Mouse (Mus musculus) liver, postnatal 0 days (tissue): Measurements from ENCODE around the gene Ppp2r5d. TPM values are rescaled to one million over a fixed set of nuclear protein-coding genes. Genes with fewer than 3 reads are reported as not detected.
A peak's percentile ranks its signal among the peaks of the same experiment; 100 is the strongest.

ENCODE experiments used
- ATAC-seq: fragments of 200-750 bp; cut with Nextera tagmentation; 2 replicates; pipeline ENCODE4 v1.8.0; 2017; ENCODE audit warnings: mild to moderate bottlenecking, moderate library complexity
- DNase-seq: peaks from one replicate; pipeline ENCODE4 v3.0.0-alpha.2; 2016
- H3K27ac ChIP-seq: fragments of 300-500 bp; sonication (generic); 2 replicates; pipeline ENCODE4 v1.5.1; 2014; ENCODE audit warnings: antibody characterized with exemption, moderate library complexity, mild to moderate bottlenecking, low read depth
- H3K27me3 ChIP-seq: fragments of 300-500 bp; sonication (generic); 2 replicates; pipeline ENCODE4 v1.6.1; 2014; ENCODE audit warnings: low read length, control low read depth, mixed read lengths; ENCODE audit not compliant: insufficient read depth
- H3K36me3 ChIP-seq: fragments of 300-500 bp; sonication (generic); replicated peaks from 2 replicates; pipeline ENCODE4 v1.6.1; 2014; ENCODE audit warnings: mild to moderate bottlenecking, control low read depth, low read length, moderate library complexity, mixed read lengths; ENCODE audit not compliant: insufficient read depth
- H3K4me1 ChIP-seq: fragments of 300-500 bp; sonication (generic); 2 replicates; pipeline ENCODE4 v1.6.1; 2014; ENCODE audit warnings: antibody characterized with exemption, mild to moderate bottlenecking, control low read depth; ENCODE audit not compliant: insufficient read depth
- H3K4me2 ChIP-seq: fragments of 300-500 bp; sonication (generic); 2 replicates; pipeline ENCODE4 v1.6.1; 2014; ENCODE audit warnings: low read depth, mild to moderate bottlenecking, low read length, moderate library complexity, mixed read lengths
- H3K4me3 ChIP-seq: fragments of 300-500 bp; sonication (generic); 2 replicates; pipeline ENCODE4 v1.5.1; 2014; ENCODE audit warnings: low read depth, low read length
- H3K9ac ChIP-seq: fragments of 300-500 bp; sonication (generic); replicated peaks from 2 replicates; pipeline ENCODE4 v1.6.1; 2014; ENCODE audit warnings: mild to moderate bottlenecking, moderate library complexity
- H3K9me3 ChIP-seq: fragments of 300-500 bp; sonication (generic); 2 replicates; pipeline ENCODE4 v1.6.1; 2016; ENCODE audit warnings: mild to moderate bottlenecking, control low read depth, low read length, mixed read lengths
- CTCF ChIP-seq: sonication (generic); IDR thresholded peaks from 2 replicates; pipeline ENCODE4 v1.5.1; 2016; ENCODE audit warnings: antibody characterized with exemption, low read depth
- EP300 ChIP-seq: IDR thresholded peaks from 2 replicates; pipeline ENCODE4 v1.6.1; 2016; ENCODE audit warnings: antibody characterized with exemption, low read depth, mild to moderate bottlenecking
- WGBS: fragments of 180-500 bp; shearing (Covaris S2); extraction: QIAGEN DNeasy Blood & Tissue Kit; methylation state at CpG from one replicate; pipeline ENCODE4 v1.1.7; 2014; ENCODE audit not compliant: insufficient replicate concordance; 5-methylcytosine and 5-hydroxymethylcytosine counted together
- polyA plus RNA-seq: library from polyadenylated mRNA; unstranded; fragments of >200 nt; fragmentation: Nextera tagmentation; extraction: Ambion mirVana; gene quantifications from 2 replicates; pipeline ENCODE4 v1.2.1, GENCODE M21; 2015

Gene Ppp2r5d
- polyA plus RNA-seq, 1 experiment from 2014 or later: 12.5 TPM

DNA sequence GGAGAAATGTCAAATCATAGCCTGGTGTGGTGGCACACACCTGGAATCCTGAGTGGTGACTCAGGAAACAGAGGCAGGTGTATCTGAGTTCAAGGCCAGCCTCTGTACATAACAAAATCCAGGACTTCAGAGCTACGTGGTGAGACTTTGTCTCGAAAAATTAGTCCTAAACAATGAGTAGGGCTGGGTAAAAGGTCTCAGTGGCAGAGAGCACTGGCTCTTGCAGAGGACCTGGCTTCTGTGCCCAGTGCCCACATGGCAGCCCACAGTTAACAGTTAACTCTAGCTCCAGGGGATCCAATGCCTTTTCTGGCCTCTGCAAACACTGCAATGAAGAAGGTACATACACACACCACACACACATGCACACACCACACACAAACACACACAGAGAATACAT, 42.9 kb upstream of the Ppp2r5d start:
- H3K36me3 ChIP-seq: peaks cover 22% of the 10 kb centered on the region; the same call in 1 of the 2 replicates
- DNase-seq: no peak

DNA sequence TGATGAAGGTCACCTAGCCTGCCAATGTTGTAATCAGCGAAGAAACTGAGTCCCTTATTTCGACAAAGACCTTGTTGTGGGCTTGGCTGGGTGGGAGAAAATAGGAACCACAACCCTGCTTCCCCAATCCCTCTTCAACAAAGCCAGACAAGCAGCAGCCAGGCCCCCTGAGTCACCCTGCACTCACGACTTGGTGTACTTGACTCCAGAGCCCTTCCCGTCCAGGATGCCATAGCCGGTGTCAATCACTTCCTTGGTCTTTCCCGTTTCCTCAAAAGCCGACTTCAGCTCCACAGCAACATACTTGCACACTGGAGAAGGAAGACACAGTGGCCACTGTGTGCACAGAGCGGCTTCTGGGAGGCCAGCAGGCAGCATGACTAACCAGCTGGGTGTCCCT, 42.3 kb upstream of the Ppp2r5d start:
- TF ChIP-seq EP300 (no peak), CTCF (no peak)
- Histone ChIP-seq H3K27ac (0 out of 2 replicates have a peak overlapping the region, but pooled peaks have one; percentile 16), H3K36me3 (peaks cover 22% of the 10 kb centered on the region; the same call in 1 of the 2 replicates), H3K9me3 (no peaks in the 10 kb centered on the region), H3K27me3 (no peaks in the 10 kb centered on the region), H3K4me1 (peaks cover 31% of the 10 kb centered on the region), H3K4me2 (no peak overlapping the region), H3K4me3 (no peak overlapping the region), H3K9ac (no peak overlapping the region)
- DNase-seq: no peak
- 58% methylated on average over 8 of the region's 8 CpGs for WGBS
- no peak for ATAC-seq

More for the DNA sequence above, 42.9 kb upstream of the Ppp2r5d start:
- H3K27me3 ChIP-seq: no peaks in the 10 kb centered on the region
- H3K9ac ChIP-seq: no peak overlapping the region
- TF ChIP-seq CTCF (no peak), EP300 (no peak)
- H3K4me2 ChIP-seq: no peak overlapping the region
- H3K4me1 ChIP-seq: peaks cover 36% of the 10 kb centered on the region
- WGBS: 53% methylated on average over 2 of the region's 2 CpGs
- H3K27ac ChIP-seq: peak overlapping the region; percentile 16; the same call in 1 of the 2 replicates
- no peak overlapping the region for H3K4me3 ChIP-seq
- no peak for ATAC-seq
- H3K9me3 ChIP-seq: no peaks in the 10 kb centered on the region

DNA sequence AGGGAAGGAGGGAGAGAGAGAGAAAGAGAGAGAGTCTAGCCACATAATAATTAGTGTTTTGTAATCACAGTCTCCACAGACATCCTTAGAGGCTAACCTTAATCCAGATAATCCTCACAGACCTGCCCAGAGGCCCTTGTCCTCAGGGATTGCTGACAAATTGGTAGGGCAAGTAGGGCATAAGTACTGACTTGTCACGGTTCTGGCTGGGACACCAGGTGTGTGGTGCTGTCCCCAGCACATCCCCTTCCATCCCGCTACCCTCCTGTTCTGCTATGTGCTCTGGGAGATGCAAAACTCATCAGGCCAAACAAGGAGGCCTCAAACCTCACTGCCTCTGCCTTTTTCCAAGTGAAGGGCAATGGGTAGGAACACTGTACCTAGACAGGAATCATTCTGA, 40.6 kb upstream of the Ppp2r5d start:
- Histone ChIP-seq H3K9me3 (no peaks in the 10 kb centered on the region), H3K4me2 (no peak overlapping the region), H3K4me3 (no peak overlapping the region), H3K36me3 (peaks cover 27% of the 10 kb centered on the region; the same call in 1 of the 2 replicates), H3K9ac (no peak overlapping the region), H3K27me3 (no peaks in the 10 kb centered on the region), H3K27ac (no peak overlapping the region), H3K4me1 (peaks cover 24% of the 10 kb centered on the region)
- 88% methylated on average over 2 of the region's 2 CpGs for WGBS
- TF ChIP-seq CTCF (no peak), EP300 (no peak)
- DNase-seq (no peak), ATAC-seq (no peak)

DNA sequence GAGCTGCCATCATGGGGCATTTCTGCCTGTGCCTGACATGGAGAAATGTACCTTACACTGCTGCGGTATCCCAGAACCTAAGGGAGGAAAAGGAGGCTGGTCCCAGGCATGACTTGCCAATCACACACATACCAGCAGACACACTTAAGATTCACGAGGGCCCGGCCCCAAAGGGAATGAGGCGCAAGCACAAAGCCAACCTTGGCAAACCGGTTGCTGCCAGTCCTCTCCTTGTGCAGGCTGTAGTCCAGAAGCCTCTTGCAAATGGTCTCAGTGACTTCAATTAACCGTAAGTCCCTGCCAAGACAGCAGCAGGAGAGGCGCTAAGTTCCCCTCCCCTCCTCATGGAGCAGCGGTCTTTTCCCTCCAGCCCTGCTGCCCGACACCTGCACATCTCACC, 38.1 kb upstream of the Ppp2r5d start:
- H3K9ac ChIP-seq: no peak overlapping the region
- ATAC-seq (no peak), DNase-seq (no peak)
- no peak for TF ChIP-seq EP300
- TF ChIP-seq CTCF: no peak
- H3K4me3 ChIP-seq: no peak overlapping the region
- H3K9me3 ChIP-seq: peaks cover 2% of the 10 kb centered on the region; the same call in 1 of the 2 replicates
- H3K27me3 ChIP-seq: no peaks in the 10 kb centered on the region
- H3K4me1 ChIP-seq: peaks cover 11% of the 10 kb centered on the region
- peaks cover 26% of the 10 kb centered on the region; the same call in 1 of the 2 replicates for H3K36me3 ChIP-seq
- H3K27ac ChIP-seq: no peak overlapping the region
- WGBS: 90% methylated on average over 9 of the region's 9 CpGs
- H3K4me2 ChIP-seq: no peak overlapping the region

DNA sequence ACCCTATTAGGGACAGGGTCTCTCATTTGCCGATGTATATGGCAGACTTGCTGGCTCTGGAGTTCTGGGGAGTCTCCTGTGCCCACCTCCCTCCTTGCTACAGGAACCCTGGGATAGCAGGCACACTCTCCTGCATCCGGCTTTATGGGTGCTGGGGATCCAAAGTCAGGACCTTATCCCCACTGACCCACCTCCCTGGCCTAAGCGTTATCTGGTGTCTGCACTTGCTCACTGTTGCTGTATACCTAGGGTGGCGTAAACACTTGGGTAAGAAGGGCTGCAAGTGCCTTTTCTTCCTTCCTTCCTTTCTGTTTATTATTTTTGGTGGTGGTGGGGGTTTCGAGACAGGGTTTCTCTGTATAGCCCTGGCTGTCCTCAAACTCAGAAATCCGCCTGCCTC, 36.4 kb upstream of the Ppp2r5d start:
- Histone ChIP-seq H3K27ac (no peak overlapping the region), H3K9ac (no peak overlapping the region), H3K4me2 (no peak overlapping the region), H3K9me3 (peaks cover 2% of the 10 kb centered on the region; the same call in 1 of the 2 replicates), H3K4me1 (no peaks in the 10 kb centered on the region), H3K4me3 (no peak overlapping the region), H3K27me3 (no peaks in the 10 kb centered on the region), H3K36me3 (peaks cover 21% of the 10 kb centered on the region; the same call in 1 of the 2 replicates)
- ATAC-seq (no peak), DNase-seq (no peak)
- TF ChIP-seq EP300 (no peak), CTCF (no peak)
- 81% methylated on average over 6 of the region's 6 CpGs for WGBS

DNA sequence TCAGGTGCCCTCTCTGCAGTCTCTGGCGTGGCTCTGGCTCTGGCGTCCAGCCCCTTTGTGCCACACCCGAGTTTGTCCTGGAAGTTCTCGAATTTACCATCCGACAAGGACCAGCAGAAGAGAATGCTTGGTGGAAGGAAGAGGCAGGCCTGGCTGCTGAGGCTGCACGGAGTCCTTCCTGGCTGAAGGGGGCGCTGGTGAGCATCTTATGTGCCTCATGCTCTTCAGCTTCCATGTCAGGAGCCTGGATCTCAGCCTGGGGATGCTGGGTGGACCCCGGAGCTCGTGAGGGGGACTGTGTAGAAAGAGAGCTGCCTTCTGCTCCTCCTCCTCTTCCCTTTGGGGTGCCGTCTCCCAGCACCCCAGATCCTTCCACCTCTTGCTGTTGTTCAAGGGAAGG, 31.2 kb upstream of the Ppp2r5d start:
- WGBS: 46% methylated on average over 10 of the region's 10 CpGs
- 0 out of 2 replicates have a peak, but pooled peaks cover 4% of the 10 kb centered on the region for H3K36me3 ChIP-seq
- no peak overlapping the region for H3K4me3 ChIP-seq
- H3K4me2 ChIP-seq: peak overlapping the region; percentile 5; the same call in 1 of the 2 replicates
- H3K9ac ChIP-seq: no peak overlapping the region
- ATAC-seq (no peak), DNase-seq (peak; percentile 72)
- H3K4me1 ChIP-seq: peaks cover 8% of the 10 kb centered on the region; the same call in 1 of the 2 replicates
- peak overlapping the region; percentile 91 for H3K27ac ChIP-seq
- no peak for TF ChIP-seq EP300
- TF ChIP-seq CTCF: peak; percentile 75
- peaks cover 2% of the 10 kb centered on the region; the same call in 1 of the 2 replicates for H3K9me3 ChIP-seq
- H3K27me3 ChIP-seq: no peaks in the 10 kb centered on the region
